Mouse (Mus musculus) forelimb bud, embryonic 11.5 days (tissue): Measurements from ENCODE around the gene Kctd13.
"Not testable (repeated sequence)": the region's sequence is repeated elsewhere in the genome, so short reads cannot be mapped to it uniquely, and the experiment has no call there.

Experiments
- DNase-seq: peaks from one replicate; pipeline ENCODE4 v3.0.0-alpha.2; 2012; ENCODE audit warnings: low read depth, low spot score

Gene Kctd13

DNA sequence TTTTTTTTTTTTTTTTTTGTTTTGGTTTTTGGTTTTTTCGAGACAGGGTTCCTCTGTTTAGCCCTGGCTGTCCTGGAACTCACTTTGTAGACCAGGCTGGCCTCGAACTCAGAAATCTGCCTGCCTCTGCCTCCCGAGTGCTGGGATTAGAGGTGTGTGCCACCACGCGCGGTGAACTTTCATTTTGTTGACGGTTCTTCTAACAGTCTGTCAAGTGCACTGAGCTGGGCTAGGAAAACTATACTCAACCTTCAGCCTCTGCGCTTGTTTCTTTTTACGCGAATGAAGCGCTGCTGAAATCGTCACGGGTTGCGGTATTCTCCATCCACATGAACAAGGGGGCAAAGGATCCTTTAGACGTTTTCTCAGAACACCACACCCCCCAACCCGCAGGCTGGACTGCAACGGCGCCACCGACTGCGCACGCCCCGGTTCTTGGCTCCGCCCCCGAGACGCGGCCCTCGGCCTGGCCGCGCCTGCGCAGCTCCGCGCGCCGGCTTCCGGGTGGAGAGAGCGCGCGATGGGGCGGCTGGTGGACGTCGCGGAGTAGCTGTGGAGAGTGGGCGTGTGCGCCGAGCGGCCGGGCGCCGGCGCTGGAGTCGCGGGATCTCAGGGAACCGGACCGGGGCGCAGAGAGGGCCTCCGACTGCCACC lies at the start of gene Kctd13:
Gene Kctd13 (plus strand): TSS at position 496 of the 654 bp plus-strand sequence.
- DNase-seq, result peak; percentile 92

DNA sequence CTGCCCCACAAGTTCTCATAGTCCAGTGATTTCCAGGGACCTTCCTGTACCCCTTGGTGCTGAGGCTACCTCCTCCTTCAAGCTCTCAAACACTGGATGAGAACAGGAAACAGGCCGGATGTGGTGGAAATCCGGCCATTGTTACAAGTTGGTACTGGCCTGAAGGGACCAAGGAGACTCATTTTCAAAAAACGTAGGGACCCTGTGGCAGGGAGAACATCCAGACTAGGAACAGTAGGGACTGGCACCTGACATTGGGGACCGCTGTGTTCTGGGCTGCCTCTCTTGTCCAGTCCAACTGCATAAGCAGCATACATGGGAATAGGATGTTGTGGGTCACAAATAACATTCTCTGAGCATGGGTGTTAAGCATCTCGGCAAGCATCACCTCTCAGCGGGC lies 47.6 kb upstream of the Kctd13 start:
- DNase-seq, result no peak

DNA sequence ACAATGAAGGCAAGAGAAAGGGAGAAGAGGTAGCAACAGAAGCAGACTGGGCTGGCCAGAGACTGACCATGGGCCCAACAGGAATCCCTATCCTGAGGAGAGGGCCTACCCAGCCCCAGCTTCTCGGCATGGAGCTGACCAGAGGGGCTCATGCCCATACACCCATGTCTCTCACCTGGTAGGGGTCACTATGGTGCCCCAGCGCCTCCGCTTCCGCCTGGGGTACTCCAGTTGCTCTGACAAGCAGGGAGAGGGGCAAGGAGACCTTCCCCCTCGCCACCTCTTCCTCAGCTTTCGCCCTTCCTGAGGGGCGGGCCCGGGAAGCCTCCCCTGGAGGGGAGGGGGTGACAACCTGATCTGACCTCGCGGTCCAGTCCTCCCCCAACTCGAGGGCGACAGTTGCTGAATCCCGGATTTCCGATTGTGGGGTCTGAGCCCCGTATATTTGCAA lies 44.9 kb upstream of the Kctd13 start:
- no peak for DNase-seq

DNA sequence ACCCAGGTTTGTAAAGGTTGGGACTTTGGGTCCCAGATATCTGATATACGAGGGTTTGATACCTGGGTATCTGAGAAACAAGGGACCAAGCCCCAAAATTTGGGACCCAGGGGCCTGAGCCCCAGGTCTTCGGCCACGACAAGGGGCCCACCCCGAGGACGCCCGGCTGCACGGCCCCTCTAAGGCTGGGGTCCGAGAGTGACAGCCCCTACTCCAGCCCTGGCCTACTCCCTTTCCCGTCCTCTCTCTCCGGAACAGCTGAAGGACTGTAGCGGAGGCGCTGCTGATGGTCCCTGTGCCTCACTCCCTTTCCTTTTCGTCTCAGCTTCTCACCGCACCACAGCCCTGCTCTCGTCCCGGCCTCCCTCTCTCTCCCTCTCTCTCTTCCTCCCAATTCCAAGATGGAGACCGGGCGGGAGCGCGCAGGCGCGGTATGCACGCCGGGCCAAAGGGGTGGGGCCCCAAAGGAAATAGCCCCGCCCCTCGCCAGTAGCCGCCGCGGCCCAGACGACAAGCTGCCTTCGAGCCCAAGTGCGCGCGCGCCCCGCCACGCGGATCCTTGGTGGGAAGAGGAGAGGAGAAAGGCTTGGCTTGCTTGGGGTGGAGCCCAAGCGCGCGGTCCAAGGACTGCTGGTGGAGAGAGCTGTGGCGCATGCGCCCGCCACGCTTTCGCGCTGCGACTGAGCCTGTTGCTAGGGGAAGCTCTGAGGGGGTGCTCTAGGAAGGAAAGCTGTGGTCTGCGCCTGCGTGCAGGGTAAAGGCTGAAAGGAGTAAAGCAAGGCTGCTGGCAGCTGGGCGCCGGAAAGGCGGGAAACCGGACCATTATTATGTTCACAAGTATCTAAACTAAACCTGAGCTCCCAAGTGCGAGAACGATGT lies 44.2 kb upstream of the Kctd13 start, which contains the start of gene Taok2:
Gene Taok2 (minus strand): TSS at position 418 of the 879 bp plus-strand sequence.
- peak; percentile 99 for DNase-seq

DNA sequence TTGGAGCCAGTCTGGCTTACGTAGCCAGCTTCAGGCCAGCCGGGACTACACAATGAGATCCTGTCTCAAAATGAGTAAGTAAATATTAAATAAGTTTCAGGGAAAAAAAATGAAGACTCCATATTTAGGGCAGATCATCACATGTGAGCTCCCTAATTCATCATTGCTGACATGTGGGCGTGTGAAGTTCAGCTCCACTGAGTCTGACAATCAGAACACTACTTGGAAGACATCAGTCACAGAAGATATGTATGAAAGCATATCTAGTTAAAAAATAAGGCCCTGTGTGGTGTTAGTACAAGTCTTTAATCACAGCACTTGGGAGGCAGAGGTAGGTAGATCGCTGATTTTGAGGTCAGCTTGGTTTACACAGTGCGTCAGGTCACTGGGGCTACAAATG lies 41.4 kb upstream of the Kctd13 start:
- DNase-seq, result no peak

DNA sequence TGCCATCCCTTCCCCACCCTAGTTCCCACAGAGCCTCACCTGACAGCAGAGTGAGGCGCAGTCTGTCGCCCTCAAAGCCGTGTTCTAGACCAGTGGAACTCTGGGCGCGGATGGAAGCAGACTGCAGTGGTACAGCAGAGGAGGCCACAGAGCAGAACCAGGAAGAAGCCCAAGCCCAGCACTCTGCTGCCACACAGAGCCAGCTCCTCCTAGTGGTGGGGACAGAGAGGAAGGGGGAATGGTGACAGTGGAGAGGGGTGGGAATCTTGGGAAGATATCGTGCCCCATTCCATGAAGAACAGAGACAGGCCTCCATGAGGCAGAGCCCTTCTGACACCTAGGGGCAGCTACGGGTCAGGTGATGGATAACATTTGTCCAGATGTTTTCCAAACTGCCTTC lies 39.8 kb upstream of the Kctd13 start:
- no peak for DNase-seq

DNA sequence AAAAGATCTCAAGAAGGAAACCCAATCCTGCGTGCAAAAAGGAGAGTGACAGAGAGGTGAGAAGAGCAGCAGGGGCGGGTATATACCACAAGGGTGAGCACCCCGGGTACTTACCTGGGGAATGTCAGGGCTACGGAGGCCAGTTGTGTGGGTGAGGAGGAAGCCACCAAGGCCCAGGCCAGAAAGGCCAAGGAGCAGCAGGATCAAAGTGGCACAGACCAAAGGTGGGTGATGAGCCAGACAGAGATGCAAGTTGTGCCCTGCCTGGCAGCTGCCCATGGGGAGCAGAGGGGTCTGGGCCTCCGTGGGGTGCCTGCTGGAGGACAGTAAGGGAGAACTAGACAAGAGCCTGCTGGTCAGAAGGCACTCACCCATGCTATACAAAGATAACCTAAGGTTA lies 31.8 kb upstream of the Kctd13 start:
- no peak for DNase-seq

DNA sequence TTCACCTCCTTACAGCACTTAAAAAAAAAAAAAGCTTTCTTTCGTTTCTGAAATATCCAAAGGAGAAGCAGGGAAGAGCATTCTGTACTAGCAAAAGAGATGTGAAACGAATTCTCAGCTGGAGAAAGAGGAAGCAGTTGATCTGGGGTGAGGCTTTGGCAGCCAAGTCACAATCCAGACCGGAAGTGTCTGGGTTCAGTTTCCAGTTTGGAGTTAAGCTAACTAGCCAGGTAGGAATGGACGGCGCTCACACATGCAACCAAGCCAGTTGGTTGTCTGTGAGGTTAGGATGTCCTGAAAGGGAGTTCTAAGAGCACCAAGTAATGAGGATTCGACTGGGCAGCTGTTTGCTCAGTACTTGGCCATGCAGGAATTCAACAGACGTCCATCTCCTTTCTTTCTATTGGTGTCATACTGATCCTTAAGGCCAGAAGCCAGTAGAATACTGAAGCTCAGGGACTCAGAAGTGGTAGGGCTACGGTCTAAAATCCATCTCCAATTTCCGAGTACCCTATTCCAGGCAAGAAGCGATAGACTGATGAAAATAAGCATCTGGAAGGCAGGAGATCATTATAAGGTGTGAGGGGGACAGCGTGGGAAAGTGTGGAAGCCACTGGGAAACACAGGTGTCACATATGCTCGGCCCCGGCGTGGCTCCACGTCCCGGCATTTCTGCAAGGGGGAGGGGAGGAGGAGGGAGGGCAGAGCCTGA lies 31.1 kb upstream of the Kctd13 start:
- no peak for DNase-seq

DNA sequence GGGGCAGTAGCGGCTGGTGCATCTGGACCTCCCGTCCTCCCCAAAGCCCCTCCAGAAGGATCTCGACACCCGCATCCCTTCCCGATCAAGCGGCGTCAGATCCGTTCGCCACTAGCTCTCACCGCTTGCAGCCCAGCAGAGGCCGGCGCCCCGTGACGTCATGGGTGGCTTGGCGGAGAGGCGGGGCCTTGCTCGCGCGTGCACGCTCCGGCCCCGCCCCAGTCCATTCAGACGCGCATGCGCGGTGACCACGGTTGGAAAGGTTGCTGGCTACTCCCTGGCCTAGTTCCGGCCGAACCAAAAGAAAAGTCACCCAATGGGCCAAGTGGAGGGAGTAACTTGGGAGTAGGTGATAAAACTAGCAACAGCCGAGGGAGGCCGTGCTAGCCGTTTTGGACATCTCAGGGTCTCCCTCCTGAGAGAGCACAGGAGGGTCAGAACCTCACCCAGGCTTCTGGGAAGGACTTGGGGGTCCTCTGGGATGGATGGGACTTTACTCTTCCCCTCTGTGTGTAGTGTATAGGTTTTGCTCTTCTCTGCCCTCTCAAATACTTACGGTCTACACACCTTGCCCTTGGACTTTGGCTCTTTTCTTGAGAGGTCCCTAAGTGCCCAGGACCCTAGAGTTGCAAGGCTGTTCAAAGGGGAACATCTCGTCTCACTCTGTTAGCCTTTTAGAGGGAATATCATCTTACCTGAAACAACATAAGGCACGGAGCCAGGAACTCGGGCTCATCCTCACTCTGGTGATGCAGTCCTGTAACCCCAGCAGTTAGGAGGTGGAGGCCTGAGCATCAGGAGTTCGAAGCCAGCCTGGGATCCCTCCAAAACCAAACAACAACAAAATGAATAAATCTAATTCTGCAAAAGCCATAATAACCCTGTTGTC lies 30.3 kb upstream of the Kctd13 start:
- DNase-seq, result peak; percentile 94

DNA sequence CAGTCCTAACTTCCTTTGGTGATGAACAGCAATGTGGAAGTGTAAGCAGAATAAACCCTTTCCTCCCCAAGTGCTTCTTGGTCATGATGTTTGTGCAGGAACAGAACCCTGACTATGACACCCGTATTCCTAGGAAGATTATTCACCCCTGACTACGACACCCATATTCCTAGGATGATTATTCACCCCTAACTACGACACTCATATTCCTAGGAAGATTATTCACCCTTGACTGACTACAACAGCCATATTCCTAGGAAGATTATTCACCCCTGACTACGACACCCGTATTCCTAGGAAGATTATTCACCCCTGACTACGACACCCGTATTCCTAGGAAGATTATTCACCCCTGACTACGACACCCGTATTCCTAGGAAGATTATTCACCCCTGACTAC lies 28.9 kb upstream of the Kctd13 start:
- not testable (repeated sequence) for DNase-seq

DNA sequence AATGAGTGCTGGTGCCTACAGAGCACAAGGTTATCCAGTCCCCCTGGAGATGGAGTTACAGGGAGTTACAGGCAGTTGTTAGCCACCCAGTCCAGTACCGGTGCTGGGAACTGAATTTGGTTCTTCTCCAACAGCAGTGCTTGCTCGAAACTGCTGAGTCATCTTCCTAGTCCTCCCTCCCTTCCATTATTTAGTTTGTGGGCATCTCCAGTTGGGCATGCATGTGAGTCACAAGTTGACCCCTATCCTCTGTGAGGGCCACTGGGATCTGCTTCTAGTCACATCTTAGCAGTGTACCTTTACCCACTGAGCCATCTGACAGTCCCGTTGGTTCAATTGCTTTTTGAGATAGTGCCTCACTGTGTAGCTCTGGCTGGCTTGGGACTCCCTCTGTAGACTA lies 23.1 kb upstream of the Kctd13 start:
- no peak for DNase-seq

DNA sequence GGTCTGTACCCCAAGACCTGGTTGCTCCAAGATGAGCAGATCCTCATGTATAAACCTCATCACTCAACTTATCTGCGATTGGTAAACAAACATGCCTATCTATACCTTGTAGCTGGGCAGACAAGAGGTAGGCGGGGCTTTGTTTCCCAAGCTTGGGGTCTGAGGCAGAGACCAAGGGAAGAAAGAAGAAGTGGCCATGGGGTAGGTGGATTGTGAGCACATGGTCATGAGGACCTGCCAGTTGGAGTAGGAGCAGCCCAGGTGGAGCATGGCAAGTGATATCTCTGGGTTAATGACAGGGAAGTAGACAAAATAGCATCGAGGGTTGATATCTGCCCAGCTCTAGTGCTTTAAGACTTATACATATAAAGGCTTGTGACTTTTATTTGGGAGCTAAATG lies 13.8 kb upstream of the Kctd13 start:
- DNase-seq, result no peak

DNA sequence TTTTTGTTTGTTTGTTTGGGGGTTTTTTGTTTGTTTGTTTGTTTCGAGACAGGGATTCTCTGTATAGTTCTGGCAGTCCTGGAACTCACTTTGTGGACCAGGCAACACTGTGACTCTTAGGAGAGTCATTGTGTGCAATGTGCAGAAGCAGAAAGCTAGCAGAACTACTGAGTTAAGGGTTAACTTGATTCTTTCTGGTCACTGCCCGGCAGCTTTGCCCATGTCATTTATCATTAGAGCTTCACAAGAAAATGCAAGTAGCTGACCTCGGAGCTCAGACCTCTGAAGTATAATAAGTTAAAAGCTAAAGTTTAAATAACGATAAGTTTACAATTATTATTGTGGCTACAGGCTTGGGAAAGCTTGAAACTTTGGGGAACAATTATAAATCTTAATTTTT lies 10.3 kb upstream of the Kctd13 start:
- not testable (repeated sequence) for DNase-seq

DNA sequence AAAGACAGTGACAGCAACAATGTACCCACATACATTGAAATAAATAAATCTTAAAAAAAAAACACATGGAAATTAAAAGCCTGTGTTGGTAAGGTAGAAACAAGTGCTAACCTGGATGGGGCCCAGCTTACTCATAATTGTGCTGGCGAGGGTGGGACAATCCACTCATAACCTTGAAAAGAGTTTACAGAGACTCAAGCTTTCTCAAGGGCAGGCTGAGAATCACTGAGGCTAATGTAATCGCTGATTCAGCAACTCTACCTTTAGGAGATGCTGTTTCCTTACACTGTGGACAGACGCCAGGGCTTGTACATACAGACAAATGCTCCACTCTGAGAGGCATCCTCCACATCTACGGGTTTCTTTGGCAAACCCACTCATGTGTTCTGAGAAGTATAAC lies 8.7 kb upstream of the Kctd13 start:
- DNase-seq, result no peak

DNA sequence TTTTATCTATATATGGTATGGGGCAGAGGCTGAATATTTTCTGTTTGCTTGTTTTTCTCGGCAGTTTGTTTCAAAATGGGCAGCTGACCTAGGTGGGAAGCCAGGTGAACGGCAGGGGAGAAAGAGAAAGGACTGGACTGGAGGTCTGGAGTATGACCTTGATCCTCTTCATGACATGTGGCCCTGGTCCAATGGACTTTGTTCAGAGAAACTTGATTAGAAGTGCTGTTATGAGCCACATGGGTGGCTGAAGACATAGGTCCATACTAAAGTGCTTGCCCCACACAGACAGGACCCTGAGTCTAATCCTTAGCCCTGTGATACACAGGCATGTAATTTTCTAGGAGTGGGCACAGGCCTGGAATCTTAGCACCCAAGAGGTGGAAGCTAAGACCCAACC lies 7.1 kb upstream of the Kctd13 start:
- no peak for DNase-seq

DNA sequence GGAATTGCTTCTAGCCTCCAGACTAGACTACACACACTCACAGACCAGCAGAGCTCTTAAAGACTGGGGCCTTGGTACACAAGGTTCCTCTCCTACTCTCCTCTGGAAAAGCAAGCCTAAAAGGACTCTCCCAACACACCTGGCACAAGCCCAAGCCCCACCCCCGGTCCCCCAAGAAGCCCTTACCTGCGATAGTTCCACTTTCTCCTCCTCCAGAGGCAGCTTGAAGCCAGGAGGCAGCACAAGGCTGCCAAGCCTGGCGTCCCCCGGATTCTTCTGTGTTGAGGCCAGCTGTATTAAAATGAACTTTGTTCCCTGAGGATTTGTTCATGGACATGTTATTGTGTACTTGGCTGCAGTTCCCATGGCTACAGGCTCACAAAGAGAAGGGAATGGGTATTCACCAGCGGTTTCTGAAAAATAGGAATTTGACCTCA lies 6.0 kb upstream of the Kctd13 start, which contains the start of gene Tmem219:
Gene Tmem219 (minus strand): TSS at position 294 of the 437 bp plus-strand sequence.
- no peak for DNase-seq

DNA sequence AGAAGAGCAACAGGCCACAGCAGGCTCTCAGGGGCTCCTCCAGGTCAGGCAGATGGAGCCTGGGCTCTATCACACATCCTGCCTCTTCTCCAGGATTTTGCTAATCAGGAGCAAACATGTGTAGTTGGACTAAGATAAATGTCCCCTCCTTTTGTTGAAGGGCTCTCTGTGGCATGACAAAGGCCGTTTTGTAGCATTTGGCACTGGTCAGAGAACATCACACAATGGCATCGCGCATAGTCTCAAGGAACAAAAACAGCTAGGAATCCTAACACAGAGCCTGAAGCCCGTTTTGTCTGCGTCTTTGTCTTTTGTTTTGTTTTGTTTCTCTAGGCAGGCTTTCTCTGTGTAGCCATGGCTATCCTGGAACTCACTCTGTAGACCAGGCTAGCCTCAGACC lies 4.7 kb upstream of the Kctd13 start:
- DNase-seq, result no peak

DNA sequence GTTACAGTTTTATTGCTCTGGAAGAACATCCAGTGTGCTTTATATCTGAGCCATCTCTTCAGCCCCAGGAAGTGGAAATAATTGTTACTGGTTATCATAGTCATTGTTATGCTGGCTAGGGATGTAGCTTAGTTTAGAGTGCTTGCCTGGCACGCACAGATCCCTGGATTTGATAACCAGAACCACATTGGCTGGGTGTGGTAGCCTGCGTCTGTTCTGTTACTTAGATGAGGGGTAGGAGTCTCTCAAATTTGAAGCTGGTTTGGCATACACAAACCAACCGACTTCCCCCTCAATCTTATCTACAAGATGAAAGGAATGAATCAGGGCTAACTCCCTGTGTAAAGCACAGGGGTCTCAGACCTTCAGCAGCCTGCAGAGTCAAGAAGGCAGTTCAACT lies 2.4 kb upstream of the Kctd13 start:
- DNase-seq, result no peak

DNA sequence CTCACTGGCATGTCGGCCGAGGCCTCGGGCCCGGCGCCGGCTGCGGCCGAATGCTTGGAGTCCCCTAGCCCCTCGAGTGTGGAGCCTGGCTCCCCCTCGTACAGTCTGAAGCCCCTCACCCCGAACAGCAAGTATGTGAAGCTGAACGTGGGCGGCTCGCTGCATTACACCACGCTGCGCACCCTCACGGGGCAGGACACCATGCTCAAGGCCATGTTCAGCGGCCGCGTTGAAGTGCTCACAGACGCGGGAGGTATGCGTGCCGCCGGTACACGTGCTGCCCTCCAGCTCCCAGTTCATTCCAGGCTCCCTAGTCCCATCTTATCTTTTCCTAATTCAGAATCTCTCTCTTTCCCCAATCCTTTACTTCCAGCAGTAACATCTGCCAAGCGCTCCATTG lies 367 bp downstream of the Kctd13 start:
- DNase-seq, result no peak

DNA sequence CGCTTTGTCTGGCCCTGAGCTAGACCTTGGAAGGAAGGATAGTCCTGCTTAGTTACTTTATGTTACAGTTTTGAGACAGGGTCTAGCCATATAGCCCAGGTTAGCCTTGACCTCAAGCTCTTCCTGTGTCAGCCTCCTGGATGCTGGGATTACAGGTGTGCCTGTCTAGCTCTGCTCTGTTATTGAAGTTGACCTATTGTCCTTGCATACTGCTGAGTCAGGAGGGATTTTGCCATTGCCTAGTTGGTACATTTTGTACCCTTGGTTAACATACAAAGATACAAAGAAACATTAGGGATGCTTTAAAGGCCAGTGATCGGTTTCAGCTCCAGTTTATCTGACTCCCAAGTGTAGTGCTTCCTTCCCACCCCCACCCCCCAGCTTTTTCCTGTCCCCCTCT lies 4.0 kb downstream of the Kctd13 start:
- DNase-seq, result no peak

DNA sequence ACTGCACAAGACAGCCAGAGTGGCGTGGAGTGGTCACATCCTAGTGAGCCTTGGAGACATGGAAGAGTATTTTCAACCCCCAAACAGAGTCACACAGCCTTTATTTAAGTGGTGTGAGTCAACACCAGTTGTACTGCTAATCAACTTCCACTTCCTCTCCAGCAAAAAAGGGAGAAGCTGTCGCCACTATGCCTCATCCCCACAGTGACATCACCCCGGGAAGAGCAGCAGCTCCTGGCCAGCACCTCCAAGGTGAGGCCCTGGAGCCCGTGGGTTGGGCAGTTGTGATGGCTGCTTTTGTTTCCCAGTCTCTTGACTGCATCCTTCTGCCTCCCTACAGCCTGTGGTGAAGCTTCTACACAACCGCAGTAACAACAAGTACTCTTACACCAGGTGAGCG lies 12.5 kb downstream of the Kctd13 start:
- no peak for DNase-seq
